Mouse (Mus musculus): ENCODE data around the gene Gas8.
"Not testable (repeated sequence)": the region's sequence is repeated elsewhere in the genome, so short reads cannot be mapped to it uniquely, and the experiment has no call there.

Gas8 gene

DNA sequence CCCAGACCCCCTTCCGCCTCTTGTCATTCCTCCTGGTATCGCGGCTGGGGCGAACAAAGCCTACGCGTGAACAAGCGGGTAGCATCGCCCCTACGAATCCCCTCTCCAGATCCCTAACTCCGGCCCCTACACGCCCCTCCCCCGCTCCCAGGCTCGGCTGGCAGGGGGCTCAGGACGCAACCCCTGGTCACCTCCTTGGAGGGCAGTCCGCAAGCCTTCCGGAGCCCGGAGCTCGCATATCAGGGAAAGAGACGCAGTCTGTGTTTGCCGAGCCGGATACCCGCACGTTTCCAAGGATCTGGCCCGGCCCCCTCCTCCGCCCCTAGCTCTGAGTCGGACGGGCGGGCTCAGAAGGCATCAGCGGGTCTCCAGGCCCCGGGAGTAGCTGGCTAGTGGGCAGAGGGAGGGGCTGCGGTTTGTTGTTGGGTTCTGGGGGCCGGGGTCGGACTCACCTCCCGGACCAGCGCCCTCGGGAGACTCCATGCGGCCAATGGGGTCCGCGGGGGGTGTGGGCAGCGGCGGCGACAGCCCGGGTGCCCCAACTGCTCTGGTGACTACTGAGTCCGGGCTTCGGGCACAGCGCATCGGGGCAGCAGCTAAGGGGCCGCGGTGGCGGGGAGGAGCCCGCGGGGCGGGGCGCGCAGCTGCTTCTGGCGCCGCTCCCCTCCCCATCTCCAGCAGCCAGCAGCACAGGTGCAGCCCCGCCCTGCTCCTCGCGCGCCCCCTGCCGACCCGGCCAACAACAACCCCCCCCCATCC, 3.7 kb upstream of the Gas8 start, which contains the start of gene Dbndd1:
Gene Dbndd1, minus strand, starts transcription at position 683 of the 759 bp plus-strand sequence.
- in situ Hi-C loops (cut with MboI; ENCODE audit: unreplicated experiment in 2 of 2): no loop called here

DNA sequence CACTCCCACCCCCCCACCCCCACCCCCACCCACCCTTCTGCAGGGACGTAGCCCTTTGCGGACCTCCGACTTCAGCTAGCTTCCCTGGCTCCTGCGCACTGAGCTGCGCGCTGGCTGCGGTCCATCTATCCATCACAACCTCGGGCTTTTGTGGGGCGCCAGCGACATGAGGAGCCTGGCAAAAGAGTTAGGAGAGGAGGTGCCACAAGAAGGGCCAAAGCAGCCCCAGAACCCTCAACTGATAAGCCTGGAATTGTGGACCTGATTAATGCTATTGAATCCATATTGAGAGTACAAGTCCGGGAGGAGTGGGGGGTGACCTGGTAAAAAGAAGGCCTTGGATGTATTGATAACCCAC, 3.1 kb upstream of the Gas8 start:
- in situ Hi-C loops (cut with MboI; ENCODE audit: unreplicated experiment in 2 of 2): no loop called here

DNA sequence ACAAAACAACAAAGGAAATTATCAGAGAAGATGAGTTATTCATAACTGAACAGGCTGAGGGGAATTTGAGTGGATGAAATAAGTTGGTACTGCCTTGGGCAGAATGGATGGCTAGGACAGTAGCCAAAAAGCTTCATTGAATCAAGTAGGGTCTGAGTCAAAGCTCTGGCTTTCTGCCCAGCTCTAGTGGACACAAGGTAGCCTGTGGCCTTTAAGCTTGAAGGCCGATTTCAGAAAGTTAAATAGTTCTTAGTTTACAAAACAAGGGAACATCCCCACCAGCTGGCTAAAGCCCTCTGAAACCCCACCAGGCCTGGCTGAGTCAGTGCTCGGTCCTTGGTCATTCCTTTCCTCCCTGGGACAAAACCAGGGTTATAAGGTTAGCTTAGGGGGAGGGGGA, 2.0 kb upstream of the Gas8 start:
- in situ Hi-C loops (cut with MboI; ENCODE audit: unreplicated experiment in 2 of 2): no loop called here

DNA sequence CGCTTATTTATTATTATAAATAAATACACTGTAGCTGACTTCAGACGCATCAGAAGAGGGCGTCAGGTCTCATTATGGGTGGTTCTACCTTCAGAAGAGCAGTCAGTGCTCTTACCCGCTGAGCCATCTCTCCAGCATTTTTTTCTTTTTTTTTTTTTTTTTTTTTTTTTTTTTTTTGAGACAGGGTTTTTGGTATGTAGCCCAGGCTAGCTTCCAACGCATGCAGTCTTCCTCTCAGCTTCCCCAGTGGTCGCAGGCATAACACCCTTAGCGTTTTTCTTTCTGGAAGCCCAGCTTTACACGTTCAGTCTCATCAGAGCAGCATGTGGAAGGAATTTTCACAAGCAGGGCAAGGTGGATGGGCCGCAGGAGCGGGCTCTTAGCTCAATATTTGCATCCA, 462 bp upstream of the Gas8 start:
- in situ Hi-C loops (cut with MboI; ENCODE audit: unreplicated experiment in 2 of 2): no loop called here

DNA sequence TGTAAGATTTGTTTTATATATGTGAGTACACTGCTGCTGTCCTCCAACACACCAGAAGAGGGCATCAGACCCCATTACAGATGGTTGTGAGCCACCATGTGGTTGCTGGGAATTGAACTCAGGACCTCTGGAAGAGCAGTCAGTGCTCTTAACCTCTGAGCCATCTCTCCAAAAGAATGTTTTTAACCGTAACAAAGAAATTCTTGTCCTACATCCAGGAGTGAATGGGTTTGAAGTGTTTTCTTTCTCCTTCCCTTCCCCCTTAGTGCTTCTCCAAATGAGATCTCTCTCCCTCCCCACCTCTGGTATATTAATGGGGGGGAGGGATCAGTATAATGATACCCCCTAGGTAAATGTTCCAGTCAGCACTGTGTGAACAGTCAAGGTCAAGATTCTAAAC, 1.4 kb downstream of the Gas8 start:
- in situ Hi-C loops (cut with MboI; ENCODE audit: unreplicated experiment in 2 of 2): not testable (repeated sequence)

GRCm38 (mm10) chr8:123527720-123528489, 9.3 kb downstream of the Gas8 start:
- in situ Hi-C loops (cut with MboI; ENCODE audit: unreplicated experiment in 2 of 2): no loop called here

GRCm38 (mm10) chr8:123536242-123536989, 17.8 kb downstream of the Gas8 start:
- in situ Hi-C loops (cut with MboI; ENCODE audit: unreplicated experiment in 2 of 2): no loop called here

- in situ Hi-C loops (cut with MboI; ENCODE audit: unreplicated experiment in 2 of 2): no loop called here
Measured at GRCm38 (mm10) chr8:123536990-123537380, 18.4 kb downstream of the Gas8 start.

GRCm38 (mm10) chr8:123537641-123538040, 19.0 kb downstream of the Gas8 start:
- in situ Hi-C loops (cut with MboI; ENCODE audit: unreplicated experiment in 2 of 2): not testable (repeated sequence)

DNA sequence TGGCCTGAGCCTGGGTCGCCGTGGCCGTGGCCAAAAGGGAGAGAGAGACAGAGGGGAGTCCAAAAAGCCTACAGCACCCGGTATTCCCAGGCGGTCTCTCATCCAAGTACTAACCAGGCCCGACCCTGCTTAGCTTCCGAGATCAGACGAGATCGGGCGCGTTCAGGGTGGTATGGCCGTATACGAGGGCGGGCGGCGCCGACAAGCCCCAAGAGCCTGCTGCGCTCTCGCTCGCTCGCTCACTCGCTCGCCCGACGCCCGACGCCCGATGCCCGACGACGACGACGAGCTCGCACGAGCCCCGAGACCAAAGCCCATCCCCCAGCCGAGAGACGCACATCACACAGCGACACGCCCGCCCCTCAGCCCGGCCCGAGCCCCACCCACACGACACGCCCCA, 45.6 kb downstream of the Gas8 start:
- in situ Hi-C loops (cut with MboI; ENCODE audit: unreplicated experiment in 2 of 2): not testable (repeated sequence)

- in situ Hi-C loops (cut with MboI; ENCODE audit: unreplicated experiment in 2 of 2): not testable (repeated sequence)
Measured at GRCm38 (mm10) chr8:123575386-123575785, 56.8 kb downstream of the Gas8 start.
